Mouse (Mus musculus): ENCODE data around the gene 4933405O20Rik. TPM values are rescaled to one million over a fixed set of nuclear protein-coding genes. Genes with fewer than 3 reads are reported as not detected.

4933405O20Rik gene
- not detected in 2 replicates for polyA plus RNA-seq (2014; fragmentation: Nextera tagmentation; extraction: Ambion mirVana)

DNA sequence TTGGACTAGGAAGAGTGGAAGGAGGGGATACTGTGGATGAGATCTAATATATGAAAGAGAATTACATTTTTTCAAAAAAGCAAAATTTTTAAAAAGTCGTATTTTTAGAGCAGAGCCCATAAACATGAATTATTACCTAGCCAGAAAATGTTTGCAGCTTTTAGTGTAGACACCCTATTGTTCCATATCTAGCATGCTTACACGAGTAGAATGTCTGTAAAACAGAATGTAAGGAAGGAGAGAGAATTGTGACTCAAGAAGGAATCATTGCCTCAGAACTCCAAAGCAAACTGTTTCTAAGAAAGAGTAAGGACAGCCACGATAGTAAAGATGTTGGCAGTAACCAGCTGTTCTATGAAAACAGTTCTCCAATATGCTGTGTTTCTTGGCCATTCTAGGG, at the start of gene 4933405O20Rik:
4933405O20Rik (plus strand) TSS at position 301 of the 400 bp plus-strand sequence.
- H3K36me3 ChIP-seq (ENCODE audit: control insufficient read depth, insufficient read depth, low read length), result no peaks in the 10 kb centered on the region
- no peaks in the 10 kb centered on the region for H3K4me1 ChIP-seq (ENCODE audit: control insufficient read depth, insufficient read depth, low read length)
- no peaks in the 10 kb centered on the region for H3K27me3 ChIP-seq (ENCODE audit: control insufficient read depth, insufficient read depth, low read length)
- 75% methylated on average over 3 of the region's 3 CpGs for WGBS
- H3K4me3 ChIP-seq (ENCODE audit: low read length), result no peak within 1 kb of the TSS
- H3K9ac ChIP-seq (ENCODE audit: low read depth, low read length), result no peak within 1 kb of the TSS
- H3K9me3 ChIP-seq (ENCODE audit: control insufficient read depth, low read length), result no peaks in the 10 kb centered on the region
- no peak within 1 kb of the TSS for H3K4me2 ChIP-seq (replicated peaks; ENCODE audit: low read depth, low read length)
- H3K27ac ChIP-seq (ENCODE audit: low read depth, low read length), result no peak within 1 kb of the TSS
- no peak for ATAC-seq (ENCODE audit: low FRiP score, low TSS enrichment)

DNA sequence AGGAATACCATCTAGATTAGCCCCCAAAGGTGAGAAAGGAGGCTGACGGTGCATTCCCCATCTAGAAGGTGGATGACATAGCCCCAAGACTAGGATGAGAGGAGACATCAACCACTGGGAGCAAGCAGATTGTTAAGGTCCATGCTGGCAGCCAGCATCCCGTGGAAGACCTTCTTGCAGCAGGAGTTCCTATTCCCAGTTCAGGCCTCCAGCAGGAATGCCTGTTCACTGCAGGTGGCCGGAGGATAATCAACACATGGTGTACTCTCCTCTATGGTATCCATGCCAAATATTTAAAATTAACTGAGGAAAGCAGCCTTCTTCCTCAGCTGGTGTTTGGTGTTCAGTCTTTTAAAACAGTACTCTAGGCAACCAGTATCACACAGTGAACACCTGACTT, 49.4 kb upstream of the 4933405O20Rik start:
- no peaks in the 10 kb centered on the region for H3K36me3 ChIP-seq (ENCODE audit: control insufficient read depth, insufficient read depth, low read length)
- H3K27me3 ChIP-seq (ENCODE audit: control insufficient read depth, insufficient read depth, low read length), result no peaks in the 10 kb centered on the region
- no peak overlapping the region for H3K27ac ChIP-seq (ENCODE audit: low read depth, low read length)
- no peak overlapping the region for H3K4me3 ChIP-seq (ENCODE audit: low read length)
- H3K9ac ChIP-seq (ENCODE audit: low read depth, low read length), result no peak overlapping the region
- H3K4me2 ChIP-seq (replicated peaks; ENCODE audit: low read depth, low read length), result no peak overlapping the region
- no peak for ATAC-seq (ENCODE audit: low FRiP score, low TSS enrichment)
- no peaks in the 10 kb centered on the region for H3K9me3 ChIP-seq (ENCODE audit: control insufficient read depth, low read length)
- WGBS, result 89% methylated on average over 3 of the region's 3 CpGs
- H3K4me1 ChIP-seq (ENCODE audit: control insufficient read depth, insufficient read depth, low read length), result no peaks in the 10 kb centered on the region

DNA sequence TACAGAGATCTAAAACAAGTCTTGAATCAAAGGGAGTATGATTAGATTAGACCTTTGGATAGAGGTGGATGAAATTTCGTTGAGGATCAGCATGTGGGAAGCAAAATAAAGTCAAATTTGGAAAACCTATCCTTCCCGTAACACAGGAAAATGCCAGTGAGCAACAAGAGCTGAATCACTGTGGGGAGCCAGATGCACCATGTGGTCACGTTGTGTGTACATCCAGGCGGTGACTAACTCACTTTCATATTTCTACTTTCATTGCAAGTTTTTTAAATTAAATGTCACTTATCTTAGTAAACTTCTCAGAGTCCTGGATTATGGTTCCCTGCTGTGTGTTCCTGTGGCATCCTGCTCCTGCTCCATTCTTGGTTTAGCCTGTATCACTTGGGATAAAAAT, 47.6 kb upstream of the 4933405O20Rik start:
- Histone ChIP-seq H3K9ac (ENCODE audit: low read depth, low read length) (no peak overlapping the region), H3K4me1 (ENCODE audit: control insufficient read depth, insufficient read depth, low read length) (no peaks in the 10 kb centered on the region), H3K4me3 (ENCODE audit: low read length) (no peak overlapping the region), H3K36me3 (ENCODE audit: control insufficient read depth, insufficient read depth, low read length) (no peaks in the 10 kb centered on the region), H3K9me3 (ENCODE audit: control insufficient read depth, low read length) (no peaks in the 10 kb centered on the region), H3K27me3 (ENCODE audit: control insufficient read depth, insufficient read depth, low read length) (no peaks in the 10 kb centered on the region), H3K27ac (ENCODE audit: low read depth, low read length) (no peak overlapping the region), H3K4me2 (replicated peaks; ENCODE audit: low read depth, low read length) (no peak overlapping the region)
- no peak for ATAC-seq (ENCODE audit: low FRiP score, low TSS enrichment)
- 81% methylated on average over 4 of the region's 4 CpGs for WGBS

DNA sequence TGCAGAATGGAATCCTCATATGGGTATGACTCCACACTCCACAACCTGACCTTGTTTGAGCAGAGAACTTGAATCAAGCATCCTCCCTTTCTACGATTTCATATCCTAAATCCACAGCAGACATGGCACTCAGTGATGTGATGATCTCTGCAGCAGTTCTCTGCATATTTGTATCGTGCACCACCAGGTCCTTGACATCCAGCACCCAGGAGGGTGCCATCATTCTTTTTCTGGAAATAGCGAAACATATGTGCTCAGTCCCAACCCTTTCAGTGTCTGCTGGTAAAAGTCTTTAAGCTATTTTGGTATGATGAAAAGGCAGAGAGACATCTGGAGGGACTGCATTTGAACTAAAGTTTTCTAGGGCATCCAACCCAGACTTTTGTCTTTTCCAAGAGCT, 36.3 kb upstream of the 4933405O20Rik start:
- Histone ChIP-seq H3K9ac (ENCODE audit: low read depth, low read length) (no peak overlapping the region), H3K4me2 (replicated peaks; ENCODE audit: low read depth, low read length) (no peak overlapping the region), H3K36me3 (ENCODE audit: control insufficient read depth, insufficient read depth, low read length) (no peaks in the 10 kb centered on the region), H3K27me3 (ENCODE audit: control insufficient read depth, insufficient read depth, low read length) (no peaks in the 10 kb centered on the region), H3K4me3 (ENCODE audit: low read length) (no peak overlapping the region), H3K9me3 (ENCODE audit: control insufficient read depth, low read length) (no peaks in the 10 kb centered on the region), H3K4me1 (ENCODE audit: control insufficient read depth, insufficient read depth, low read length) (no peaks in the 10 kb centered on the region), H3K27ac (ENCODE audit: low read depth, low read length) (no peak overlapping the region)
- no peak for ATAC-seq (ENCODE audit: low FRiP score, low TSS enrichment)
- 87% methylated on average over 3 of the region's 3 CpGs for WGBS

DNA sequence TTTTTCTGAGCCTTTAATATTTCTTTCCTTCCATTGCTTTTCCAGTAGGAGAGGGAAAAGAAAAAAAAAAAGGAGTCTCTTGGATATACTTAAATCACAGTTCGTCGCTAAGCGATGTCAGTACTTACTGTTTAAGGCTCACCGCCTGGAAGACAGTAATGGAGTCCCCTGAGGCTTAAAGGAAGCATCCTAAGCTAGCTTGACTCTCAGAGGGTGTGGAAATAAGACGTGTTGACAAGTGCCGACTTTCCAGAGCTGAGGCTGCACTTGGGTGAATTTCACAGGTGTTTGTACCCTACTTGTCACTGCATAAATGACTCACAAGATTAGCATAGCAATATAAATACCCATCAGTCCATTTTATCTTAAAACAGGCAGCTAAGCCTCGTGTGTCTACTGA, 25.1 kb upstream of the 4933405O20Rik start:
- Histone ChIP-seq H3K4me1 (ENCODE audit: control insufficient read depth, insufficient read depth, low read length) (no peaks in the 10 kb centered on the region), H3K36me3 (ENCODE audit: control insufficient read depth, insufficient read depth, low read length) (no peaks in the 10 kb centered on the region), H3K27ac (ENCODE audit: low read depth, low read length) (no peak overlapping the region), H3K9ac (ENCODE audit: low read depth, low read length) (no peak overlapping the region), H3K4me2 (replicated peaks; ENCODE audit: low read depth, low read length) (no peak overlapping the region), H3K9me3 (ENCODE audit: control insufficient read depth, low read length) (no peaks in the 10 kb centered on the region), H3K27me3 (ENCODE audit: control insufficient read depth, insufficient read depth, low read length) (no peaks in the 10 kb centered on the region), H3K4me3 (ENCODE audit: low read length) (no peak overlapping the region)
- WGBS, result 74% methylated on average over 7 of the region's 7 CpGs
- no peak for ATAC-seq (ENCODE audit: low FRiP score, low TSS enrichment)

DNA sequence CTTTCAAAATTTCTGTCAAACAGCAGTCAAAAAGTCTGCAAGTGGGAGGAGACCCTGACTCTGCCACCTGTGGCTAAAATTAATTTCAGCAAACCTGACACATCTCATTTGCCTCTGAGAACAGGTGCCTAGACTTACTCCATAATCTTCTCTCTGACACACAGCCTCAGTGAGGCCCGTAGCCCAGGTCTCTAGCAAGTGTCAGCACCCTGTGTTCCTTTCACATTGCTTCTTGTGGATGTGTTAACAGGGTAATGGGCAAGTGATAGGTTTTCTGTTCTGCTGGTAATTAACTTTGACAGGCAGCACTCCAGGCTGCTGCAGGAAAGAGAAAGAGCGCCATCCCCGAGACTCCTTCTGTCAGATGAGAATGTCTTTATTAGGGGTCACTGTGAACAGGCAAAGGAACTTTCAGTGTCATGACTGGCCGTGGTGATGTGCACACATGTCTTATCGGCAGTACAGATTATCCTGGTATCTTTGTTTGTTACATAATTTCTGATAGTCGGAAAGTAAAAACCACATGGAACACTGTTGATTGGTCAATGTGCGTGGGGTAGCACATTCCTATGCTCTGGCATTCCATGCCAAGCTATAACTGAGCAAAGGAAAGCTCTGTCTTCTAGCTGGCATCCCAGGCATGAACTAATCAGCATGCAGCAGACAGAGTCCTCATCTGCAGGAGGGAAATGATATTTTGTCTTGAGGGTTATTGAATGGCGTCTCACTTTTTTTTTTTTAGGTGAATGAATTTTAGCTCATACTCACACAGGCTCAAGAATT, 10.2 kb upstream of the 4933405O20Rik start:
- no peak overlapping the region for H3K4me2 ChIP-seq (replicated peaks; ENCODE audit: low read depth, low read length)
- ATAC-seq (ENCODE audit: low FRiP score, low TSS enrichment), result no peak
- no peaks in the 10 kb centered on the region for H3K9me3 ChIP-seq (ENCODE audit: control insufficient read depth, low read length)
- no peak overlapping the region for H3K4me3 ChIP-seq (ENCODE audit: low read length)
- no peaks in the 10 kb centered on the region for H3K4me1 ChIP-seq (ENCODE audit: control insufficient read depth, insufficient read depth, low read length)
- no peaks in the 10 kb centered on the region for H3K36me3 ChIP-seq (ENCODE audit: control insufficient read depth, insufficient read depth, low read length)
- H3K27me3 ChIP-seq (ENCODE audit: control insufficient read depth, insufficient read depth, low read length), result no peaks in the 10 kb centered on the region
- H3K27ac ChIP-seq (ENCODE audit: low read depth, low read length), result no peak overlapping the region
- WGBS, result 73% methylated on average over 8 of the region's 8 CpGs
- H3K9ac ChIP-seq (ENCODE audit: low read depth, low read length), result no peak overlapping the region

DNA sequence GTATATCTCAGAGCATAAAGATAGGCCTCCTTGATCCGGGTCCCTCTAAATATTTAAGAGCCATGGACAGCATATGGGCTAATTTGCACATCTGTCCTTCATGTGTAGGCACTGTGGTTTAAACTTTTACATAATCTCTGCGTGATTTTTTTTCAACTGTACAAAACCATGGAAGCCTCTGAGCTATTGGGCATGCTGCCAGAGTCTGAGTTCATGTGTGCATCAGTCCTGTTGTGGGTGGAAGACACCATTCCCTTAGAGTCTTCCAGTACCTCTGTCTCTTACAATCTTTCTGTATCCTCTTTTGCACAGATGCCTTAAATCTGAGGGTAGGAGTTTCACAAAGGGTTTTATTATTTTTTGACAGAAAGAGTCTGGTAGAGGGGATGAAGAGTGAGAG, 15.1 kb downstream of the 4933405O20Rik start:
- Histone ChIP-seq H3K4me3 (ENCODE audit: low read length) (no peak overlapping the region), H3K9me3 (ENCODE audit: control insufficient read depth, low read length) (no peaks in the 10 kb centered on the region), H3K36me3 (ENCODE audit: control insufficient read depth, insufficient read depth, low read length) (no peaks in the 10 kb centered on the region), H3K9ac (ENCODE audit: low read depth, low read length) (no peak overlapping the region), H3K4me1 (ENCODE audit: control insufficient read depth, insufficient read depth, low read length) (no peaks in the 10 kb centered on the region), H3K4me2 (replicated peaks; ENCODE audit: low read depth, low read length) (no peak overlapping the region), H3K27me3 (ENCODE audit: control insufficient read depth, insufficient read depth, low read length) (no peaks in the 10 kb centered on the region), H3K27ac (ENCODE audit: low read depth, low read length) (no peak overlapping the region)
- 80% methylated on average over 2 of the region's 2 CpGs for WGBS
- no peak for ATAC-seq (ENCODE audit: low FRiP score, low TSS enrichment)

DNA sequence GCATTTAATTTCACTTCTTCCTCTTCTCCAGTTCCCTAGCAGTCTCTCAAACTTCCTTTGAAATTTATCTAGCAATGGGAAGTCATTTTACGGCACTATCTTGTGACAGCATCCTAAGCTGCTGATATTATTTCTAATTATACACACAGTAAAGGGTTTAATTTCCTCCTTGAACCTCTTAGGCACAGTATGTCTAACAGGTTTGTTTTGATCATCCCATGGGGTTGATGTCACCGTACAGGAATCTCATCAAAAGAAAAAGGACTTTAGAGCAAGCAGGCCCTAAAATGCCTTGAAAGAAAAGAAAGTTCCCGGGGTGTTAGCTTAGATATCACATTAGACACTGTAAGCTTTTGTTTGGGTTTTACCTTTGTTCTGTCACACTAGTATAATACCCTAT, 30.2 kb downstream of the 4933405O20Rik start:
- H3K9me3 ChIP-seq (ENCODE audit: control insufficient read depth, low read length), result no peaks in the 10 kb centered on the region
- no peak overlapping the region for H3K27ac ChIP-seq (ENCODE audit: low read depth, low read length)
- ATAC-seq (ENCODE audit: low FRiP score, low TSS enrichment), result peak; percentile 49; the same call in 1 of the 2 replicates
- H3K27me3 ChIP-seq (ENCODE audit: control insufficient read depth, insufficient read depth, low read length), result no peaks in the 10 kb centered on the region
- no peak overlapping the region for H3K9ac ChIP-seq (ENCODE audit: low read depth, low read length)
- no peak overlapping the region for H3K4me2 ChIP-seq (replicated peaks; ENCODE audit: low read depth, low read length)
- no peak overlapping the region for H3K4me3 ChIP-seq (ENCODE audit: low read length)
- no peaks in the 10 kb centered on the region for H3K4me1 ChIP-seq (ENCODE audit: control insufficient read depth, insufficient read depth, low read length)
- no peaks in the 10 kb centered on the region for H3K36me3 ChIP-seq (ENCODE audit: control insufficient read depth, insufficient read depth, low read length)
- 36% methylated on average over 3 of the region's 3 CpGs for WGBS

DNA sequence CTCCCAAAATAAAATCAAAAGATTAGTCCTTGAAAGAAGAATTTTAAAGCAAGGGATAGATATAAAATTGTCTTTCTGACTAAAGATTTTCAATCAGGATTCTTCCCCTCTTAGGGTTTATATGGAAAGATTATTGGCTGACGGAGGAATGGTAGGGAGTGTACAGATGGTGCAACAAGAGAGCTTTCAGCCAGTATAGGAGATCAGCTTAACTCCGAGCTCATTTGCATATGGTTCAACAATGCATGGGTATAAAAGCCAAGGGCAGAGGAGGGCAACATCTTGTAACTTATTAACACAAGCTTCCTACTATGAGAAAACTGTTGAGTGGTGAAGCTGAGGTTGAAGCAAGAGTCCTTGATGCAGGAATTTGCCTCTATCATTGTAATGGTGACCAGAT, 34.2 kb downstream of the 4933405O20Rik start:
- H3K9me3 ChIP-seq (ENCODE audit: control insufficient read depth, low read length), result no peaks in the 10 kb centered on the region
- no peak overlapping the region for H3K4me2 ChIP-seq (replicated peaks; ENCODE audit: low read depth, low read length)
- 93% methylated on average over 2 of the region's 2 CpGs for WGBS
- no peaks in the 10 kb centered on the region for H3K36me3 ChIP-seq (ENCODE audit: control insufficient read depth, insufficient read depth, low read length)
- no peak overlapping the region for H3K27ac ChIP-seq (ENCODE audit: low read depth, low read length)
- ATAC-seq (ENCODE audit: low FRiP score, low TSS enrichment), result no peak
- H3K27me3 ChIP-seq (ENCODE audit: control insufficient read depth, insufficient read depth, low read length), result no peaks in the 10 kb centered on the region
- H3K9ac ChIP-seq (ENCODE audit: low read depth, low read length), result no peak overlapping the region
- no peak overlapping the region for H3K4me3 ChIP-seq (ENCODE audit: low read length)
- H3K4me1 ChIP-seq (ENCODE audit: control insufficient read depth, insufficient read depth, low read length), result no peaks in the 10 kb centered on the region
